Mouse (Mus musculus): Measurements from ENCODE around the gene Gtf2h2. TPM values are rescaled to one million over a fixed set of nuclear protein-coding genes. Genes with fewer than 3 reads are reported as not detected.

Gene Gtf2h2
- polyA plus RNA-seq, 1 experiment from 2014 or later: 86.5 TPM

Other genes starting within 250 kb of the Gtf2h2 start
- gene Naip5, start 246.3 kb downstream of the Gtf2h2 start, polyA plus RNA-seq (2015; fragmentation: Nextera tagmentation; extraction: Ambion mirVana): 0.19 and 0.22 TPM in 2 replicates
- gene Naip6, start 174.9 kb downstream of the Gtf2h2 start, polyA plus RNA-seq (2015; fragmentation: Nextera tagmentation; extraction: Ambion mirVana): 0.06 and 0.14 TPM in 2 replicates
- not detected in 2 replicates for gene Naip1, start 39.7 kb downstream of the Gtf2h2 start, polyA plus RNA-seq (2015; fragmentation: Nextera tagmentation; extraction: Ambion mirVana)
- gene Ocln, start 60.1 kb upstream of the Gtf2h2 start, polyA plus RNA-seq (2015; fragmentation: Nextera tagmentation; extraction: Ambion mirVana): 7.8 and 11.1 TPM in 2 replicates
- 5.6 TPM in 2 replicates for gene Marveld2, start 124.4 kb upstream of the Gtf2h2 start, polyA plus RNA-seq (2015; fragmentation: Nextera tagmentation; extraction: Ambion mirVana)
- 295 and 310 TPM in 2 replicates for gene Ak6, start 158.4 kb upstream of the Gtf2h2 start, polyA plus RNA-seq (2015; fragmentation: Nextera tagmentation; extraction: Ambion mirVana)
- 23.6 and 24.2 TPM in 2 replicates for gene Rad17, start 158.5 kb upstream of the Gtf2h2 start, polyA plus RNA-seq (2015; fragmentation: Nextera tagmentation; extraction: Ambion mirVana)
- 12.7 and 21.4 TPM in 2 replicates for gene Taf9, start 159.0 kb upstream of the Gtf2h2 start, polyA plus RNA-seq (2015; fragmentation: Nextera tagmentation; extraction: Ambion mirVana)
- gene Ccdc125, start 177.1 kb upstream of the Gtf2h2 start, polyA plus RNA-seq (2015; fragmentation: Nextera tagmentation; extraction: Ambion mirVana): 4.4 and 4.7 TPM in 2 replicates
- 91.7 and 98.8 TPM in 2 replicates for gene Cdk7, start 238.4 kb upstream of the Gtf2h2 start, polyA plus RNA-seq (2015; fragmentation: Nextera tagmentation; extraction: Ambion mirVana)